Mouse (Mus musculus) fat pad, adult 2 months (tissue): Measurements from ENCODE around the gene Hist2h3c2.
"Not testable (repeated sequence)": the region's sequence is repeated elsewhere in the genome, so short reads cannot be mapped to it uniquely, and the experiment has no call there.

Experiments used
- DNase-seq: peaks from one replicate; pipeline ENCODE4 v3.0.0-alpha.2; 2011; ENCODE audit warnings: low read depth, low spot score; ENCODE audit errors: extremely low read depth

Hist2h3c2 gene

GRCm38 (mm10) chr3:96198601-96199251 is 40.2 kb downstream of the Hist2h3c2 start:
- not testable (repeated sequence) for DNase-seq

DNA sequence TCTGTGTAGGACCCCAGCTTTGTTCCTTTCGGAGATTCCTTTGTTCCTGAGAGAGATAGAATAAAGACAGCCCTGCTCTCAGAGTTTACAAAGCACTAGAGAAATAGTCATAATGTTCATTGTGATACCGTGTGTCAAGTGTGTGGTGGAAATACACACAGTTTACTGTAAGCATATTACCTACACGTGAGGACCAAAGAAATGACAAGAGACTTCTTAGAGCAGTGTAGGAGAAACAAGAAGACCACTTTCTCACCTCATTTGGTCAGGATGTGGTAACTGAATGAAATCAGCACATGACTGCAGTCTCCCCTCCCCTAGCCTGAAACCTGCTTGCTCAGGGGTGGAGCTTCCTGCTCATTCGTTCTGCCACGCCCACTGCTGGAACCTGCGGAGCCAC is 40.7 kb downstream of the Hist2h3c2 start:
- DNase-seq = no peak

GRCm38 (mm10) chr3:96197129-96197749 is 41.7 kb downstream of the Hist2h3c2 start:
- peak; percentile 42 for DNase-seq

DNA sequence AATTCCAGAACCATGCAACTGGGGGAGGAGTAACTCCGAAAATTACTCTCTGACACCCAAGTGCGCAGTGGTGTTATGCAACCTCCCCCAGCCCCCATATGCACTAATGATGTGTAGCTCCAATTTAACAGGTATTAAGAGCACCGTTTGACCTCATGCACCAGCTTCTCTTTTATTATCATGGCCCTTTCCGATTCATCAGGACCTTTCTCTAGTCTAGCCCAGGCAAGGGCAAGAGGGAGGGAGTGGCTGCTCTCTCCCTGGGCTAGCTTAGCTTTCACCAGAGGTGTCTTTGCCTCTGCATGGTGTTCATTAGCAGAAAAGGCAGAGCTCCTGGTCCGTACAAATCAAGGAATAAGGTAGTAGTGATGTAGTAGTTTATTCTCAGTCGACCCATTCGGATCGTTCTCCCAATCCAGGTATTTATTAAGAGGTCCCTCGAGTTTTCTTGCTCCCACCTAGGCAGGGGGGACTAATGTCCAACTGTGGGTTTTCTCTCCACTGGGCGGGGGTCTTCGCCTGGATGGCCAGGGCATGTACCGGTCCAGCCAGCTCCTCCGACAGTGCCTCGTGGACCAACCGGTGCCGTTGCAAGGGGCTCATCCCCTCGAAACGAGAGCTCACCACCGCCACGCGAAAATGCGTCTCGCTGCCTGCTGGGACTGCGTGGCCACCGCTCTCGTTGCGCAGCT is 42.3 kb downstream of the Hist2h3c2 start:
- DNase-seq = no peak

DNA sequence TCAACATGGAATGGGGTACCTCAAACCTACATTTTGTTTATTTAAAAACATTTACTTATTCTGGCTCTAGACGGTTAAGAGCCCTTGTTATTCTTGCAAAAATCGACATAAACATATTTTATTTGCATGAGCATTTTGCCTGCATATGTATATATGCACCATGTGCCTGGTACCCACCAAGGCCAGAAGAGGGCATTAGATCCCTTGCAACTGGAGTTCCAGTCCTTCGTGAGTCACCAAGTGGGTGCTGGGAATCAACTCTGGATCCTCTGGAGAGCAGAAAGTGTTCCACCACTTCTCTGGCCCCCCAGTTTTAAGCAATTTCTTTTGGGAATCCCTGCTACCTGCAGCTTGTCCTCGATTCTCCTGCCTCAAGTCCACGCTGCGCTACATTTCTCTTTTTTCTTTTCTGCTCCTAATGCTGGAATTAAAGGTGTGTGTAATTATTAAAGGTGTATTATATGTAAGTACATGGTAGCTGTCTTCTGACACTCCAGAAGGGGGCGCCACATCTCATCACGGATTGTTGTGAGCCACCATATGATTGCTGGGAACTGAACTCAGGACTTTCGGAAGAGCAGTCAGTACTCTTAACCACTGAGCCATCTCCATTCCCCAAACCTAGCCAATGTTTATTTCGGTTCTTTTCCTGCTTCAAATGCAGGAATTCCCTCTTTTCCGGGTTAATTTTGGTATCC is 43.2 kb downstream of the Hist2h3c2 start:
- no peak for DNase-seq

DNA sequence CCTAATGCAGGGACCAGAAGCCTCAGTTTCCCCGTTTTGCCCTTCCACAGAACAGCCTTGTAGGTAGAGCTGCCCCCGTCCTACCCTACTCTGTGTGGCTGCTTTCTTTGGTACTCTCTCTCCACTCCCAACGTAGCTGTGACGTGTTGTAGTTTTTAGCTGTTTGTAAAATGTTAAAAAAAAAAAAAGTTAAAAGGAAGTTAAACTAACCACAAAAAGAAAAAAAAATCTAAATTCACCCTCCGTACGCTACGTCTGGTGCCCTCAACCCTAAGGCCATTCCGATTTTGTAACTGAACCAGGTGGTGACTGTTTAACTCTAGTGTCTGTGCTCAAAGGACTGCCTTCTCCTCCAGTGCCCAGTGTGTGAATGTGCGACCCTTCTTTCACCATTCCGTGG is 44.0 kb downstream of the Hist2h3c2 start:
- DNase-seq = no peak

DNA sequence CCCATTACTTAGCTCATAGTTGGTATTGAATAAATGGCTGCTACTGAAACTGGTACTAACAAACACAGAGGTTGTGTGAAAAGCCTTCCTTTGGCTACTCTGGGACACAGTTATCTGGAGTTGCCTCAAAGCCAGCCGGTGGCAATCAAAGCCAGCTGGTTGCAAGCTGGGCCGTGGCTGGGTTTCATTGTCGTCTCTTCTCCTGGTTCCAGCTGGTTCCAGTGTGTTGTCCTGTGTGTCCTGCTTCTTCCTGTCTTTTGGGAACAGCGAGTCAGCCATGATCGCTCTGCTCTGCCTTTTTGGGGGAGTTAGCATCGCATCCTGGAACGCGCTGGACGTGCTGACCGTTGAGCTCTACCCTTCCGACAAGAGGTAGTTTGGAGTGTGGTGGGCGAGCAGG is 46.0 kb downstream of the Hist2h3c2 start:
- DNase-seq = no peak
